Mouse (Mus musculus): ENCODE measurements around the gene Ano4.

GRCm38 (mm10) chr10:88968586-88968985, 376.0 kb downstream of the Ano4 start:
- TF ChIP-seq CTCF (IDR thresholded peaks at IDR 0.05; ENCODE audit: control insufficient read depth, insufficient read depth, insufficient replicate concordance, low read depth, low read length) (no peak), POLR2A (IDR thresholded peaks at IDR 0.05; ENCODE audit: control insufficient read depth, low read depth, low read length) (no peak)

Data from testis, adult 2 months (tissue).